Mouse (Mus musculus): ENCODE data around the gene Asap2.
A peak's percentile ranks its signal among the peaks of the same experiment; 100 is the strongest.

Gene Asap2

GRCm38 (mm10) chr12:21111476-21112452 lies 121.5 kb downstream of the Asap2 start:
- TF ChIP-seq CTCF (conservative IDR thresholded peaks at IDR 0.05; ENCODE audit: low read length) = no peak
- TF ChIP-seq NANOG (IDR thresholded peaks at IDR 0.05; ENCODE audit: borderline replicate concordance, low read length) = no peak
- no peak for TF ChIP-seq POU5F1 (IDR thresholded peaks at IDR 0.05; ENCODE audit: borderline replicate concordance, low read length)
- H3K36me3 ChIP-seq (ENCODE audit: insufficient read depth, low read length) = no peaks in the 10 kb centered on the region
- no peaks in the 10 kb centered on the region for H3K9me3 ChIP-seq (ENCODE audit: low read length)
- H3K4me1 ChIP-seq (replicated peaks; ENCODE audit: low read depth, low read length) = peaks cover 10% of the 10 kb centered on the region
- peaks cover 12% of the 10 kb centered on the region for H3K27me3 ChIP-seq (ENCODE audit: insufficient read depth, low read length)
- H3K4me3 ChIP-seq (replicated peaks; ENCODE audit: low read length) = peak overlapping the region; percentile 86

DNA sequence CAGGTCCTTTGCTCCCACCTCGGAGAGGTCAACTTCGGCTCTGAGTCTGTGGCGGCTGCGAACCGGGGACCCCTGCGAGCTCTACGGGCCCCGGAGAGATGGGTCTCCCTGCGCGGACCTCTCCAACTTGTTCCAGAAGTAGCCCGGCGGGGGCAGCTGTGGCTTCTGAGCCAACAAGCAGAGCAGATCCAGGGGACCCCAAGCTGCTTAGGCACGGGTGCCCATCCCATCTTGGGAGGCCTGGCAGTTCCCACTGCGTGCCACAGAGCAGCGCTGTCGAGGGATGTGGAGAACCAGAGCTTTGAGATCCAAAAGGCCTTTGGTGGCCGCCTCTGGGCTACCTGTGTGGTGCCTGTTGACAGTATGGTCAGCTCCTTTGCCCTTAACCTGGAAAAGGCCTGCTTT lies 122.2 kb downstream of the Asap2 start:
- Histone ChIP-seq H3K4me1 (replicated peaks; ENCODE audit: low read depth, low read length) (peaks cover 10% of the 10 kb centered on the region), H3K4me3 (replicated peaks; ENCODE audit: low read length) (peak overlapping the region; percentile 86), H3K27me3 (ENCODE audit: insufficient read depth, low read length) (peaks cover 12% of the 10 kb centered on the region), H3K36me3 (ENCODE audit: insufficient read depth, low read length) (no peaks in the 10 kb centered on the region), H3K9me3 (ENCODE audit: low read length) (no peaks in the 10 kb centered on the region)
- peak; percentile 31 for TF ChIP-seq CTCF (conservative IDR thresholded peaks at IDR 0.05; ENCODE audit: low read length)
- TF ChIP-seq POU5F1 (IDR thresholded peaks at IDR 0.05; ENCODE audit: borderline replicate concordance, low read length) = no peak

GRCm38 (mm10) chr12:21119446-21119845 lies 129.2 kb downstream of the Asap2 start:
- H3K36me3 ChIP-seq (ENCODE audit: insufficient read depth, low read length) = no peaks in the 10 kb centered on the region
- no peaks in the 10 kb centered on the region for H3K9me3 ChIP-seq (ENCODE audit: low read length)
- H3K27me3 ChIP-seq (ENCODE audit: insufficient read depth, low read length) = no peaks in the 10 kb centered on the region
- no peak overlapping the region for H3K4me3 ChIP-seq (replicated peaks; ENCODE audit: low read length)
- TF ChIP-seq CTCF (conservative IDR thresholded peaks at IDR 0.05; ENCODE audit: low read length) = no peak
- TF ChIP-seq POU5F1 (IDR thresholded peaks at IDR 0.05; ENCODE audit: borderline replicate concordance, low read length) = no peak
- TF ChIP-seq NANOG (IDR thresholded peaks at IDR 0.05; ENCODE audit: borderline replicate concordance, low read length) = no peak
- no peaks in the 10 kb centered on the region for H3K4me1 ChIP-seq (replicated peaks; ENCODE audit: low read depth, low read length)

- Histone ChIP-seq H3K27me3 (ENCODE audit: insufficient read depth, low read length) (no peaks in the 10 kb centered on the region), H3K36me3 (ENCODE audit: insufficient read depth, low read length) (no peaks in the 10 kb centered on the region), H3K4me1 (replicated peaks; ENCODE audit: low read depth, low read length) (0 out of 2 replicates have a peak, but pooled peaks cover 5% of the 10 kb centered on the region), H3K9me3 (ENCODE audit: low read length) (no peaks in the 10 kb centered on the region), H3K4me3 (replicated peaks; ENCODE audit: low read length) (no peak overlapping the region)
- no peak for TF ChIP-seq CTCF (conservative IDR thresholded peaks at IDR 0.05; ENCODE audit: low read length)
- no peak for TF ChIP-seq NANOG (IDR thresholded peaks at IDR 0.05; ENCODE audit: borderline replicate concordance, low read length)
- no peak for TF ChIP-seq POU5F1 (IDR thresholded peaks at IDR 0.05; ENCODE audit: borderline replicate concordance, low read length)
Observed at GRCm38 (mm10) chr12:21122818-21123217, 132.6 kb downstream of the Asap2 start.

DNA sequence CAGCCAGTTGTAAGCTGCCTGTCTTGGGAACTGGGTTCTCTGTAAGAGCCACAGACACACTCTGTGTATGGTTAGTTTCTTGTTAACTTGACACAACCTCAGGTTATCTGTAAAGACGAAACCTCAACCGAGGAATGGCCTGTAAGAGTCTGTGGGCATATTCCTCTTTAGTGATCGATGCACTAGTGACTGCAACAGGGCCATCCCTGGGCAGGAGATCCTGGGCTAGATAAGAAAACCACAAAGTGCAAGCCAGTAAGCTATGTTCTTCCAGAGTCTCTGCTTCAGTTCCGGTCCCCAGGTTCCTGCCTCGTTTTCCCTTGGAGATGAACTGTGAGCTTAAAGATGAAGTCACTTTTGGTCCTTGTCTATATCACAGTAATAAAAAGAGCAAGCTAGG lies 133.4 kb downstream of the Asap2 start:
- TF ChIP-seq NANOG (IDR thresholded peaks at IDR 0.05; ENCODE audit: borderline replicate concordance, low read length) (no peak), CTCF (conservative IDR thresholded peaks at IDR 0.05; ENCODE audit: low read length) (no peak), POU5F1 (IDR thresholded peaks at IDR 0.05; ENCODE audit: borderline replicate concordance, low read length) (no peak)
- no peaks in the 10 kb centered on the region for H3K27me3 ChIP-seq (ENCODE audit: insufficient read depth, low read length)
- no peak overlapping the region for H3K4me3 ChIP-seq (replicated peaks; ENCODE audit: low read length)
- no peaks in the 10 kb centered on the region for H3K36me3 ChIP-seq (ENCODE audit: insufficient read depth, low read length)
- H3K4me1 ChIP-seq (replicated peaks; ENCODE audit: low read depth, low read length) = peaks cover 5% of the 10 kb centered on the region; the same call in 1 of the 2 replicates
- no peaks in the 10 kb centered on the region for H3K9me3 ChIP-seq (ENCODE audit: low read length)

- Histone ChIP-seq H3K4me1 (replicated peaks; ENCODE audit: low read depth, low read length) (peaks cover 6% of the 10 kb centered on the region; the same call in 1 of the 2 replicates), H3K36me3 (ENCODE audit: insufficient read depth, low read length) (no peaks in the 10 kb centered on the region), H3K27me3 (ENCODE audit: insufficient read depth, low read length) (no peaks in the 10 kb centered on the region), H3K4me3 (replicated peaks; ENCODE audit: low read length) (no peak overlapping the region), H3K9me3 (ENCODE audit: low read length) (no peaks in the 10 kb centered on the region)
- TF ChIP-seq CTCF (conservative IDR thresholded peaks at IDR 0.05; ENCODE audit: low read length) = no peak
- no peak for TF ChIP-seq POU5F1 (IDR thresholded peaks at IDR 0.05; ENCODE audit: borderline replicate concordance, low read length)
- no peak for TF ChIP-seq NANOG (IDR thresholded peaks at IDR 0.05; ENCODE audit: borderline replicate concordance, low read length)
Observed at GRCm38 (mm10) chr12:21125675-21126470, 135.6 kb downstream of the Asap2 start.

DNA sequence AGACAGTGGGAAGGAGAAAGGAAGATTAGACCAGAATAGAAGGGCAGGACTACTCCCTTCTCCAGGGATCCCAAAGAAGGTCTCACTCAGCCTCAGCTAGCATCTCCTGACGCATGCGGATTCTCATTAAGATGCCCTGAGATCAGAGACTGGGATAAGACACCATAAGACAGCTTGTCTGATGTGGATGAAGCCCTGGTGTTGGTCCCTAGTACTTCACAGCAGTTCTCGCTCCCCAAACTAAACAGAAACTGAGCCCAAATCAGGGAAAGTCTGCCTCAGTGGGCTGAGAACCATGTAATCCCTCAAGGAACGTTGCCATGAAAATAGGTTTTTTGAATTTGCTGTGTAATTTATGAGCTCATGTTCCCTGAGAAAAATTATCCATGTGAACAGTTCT lies 136.3 kb downstream of the Asap2 start:
- Histone ChIP-seq H3K4me3 (replicated peaks; ENCODE audit: low read length) (no peak overlapping the region), H3K27me3 (ENCODE audit: insufficient read depth, low read length) (no peaks in the 10 kb centered on the region), H3K4me1 (replicated peaks; ENCODE audit: low read depth, low read length) (peaks cover 13% of the 10 kb centered on the region), H3K9me3 (ENCODE audit: low read length) (no peaks in the 10 kb centered on the region), H3K36me3 (ENCODE audit: insufficient read depth, low read length) (no peaks in the 10 kb centered on the region)
- TF ChIP-seq POU5F1 (IDR thresholded peaks at IDR 0.05; ENCODE audit: borderline replicate concordance, low read length) (no peak), NANOG (IDR thresholded peaks at IDR 0.05; ENCODE audit: borderline replicate concordance, low read length) (no peak), CTCF (conservative IDR thresholded peaks at IDR 0.05; ENCODE audit: low read length) (no peak)

Measured in E14TG2a.4 (cell line).